Mouse (Mus musculus): ENCODE measurements around the gene Fam57b.

- TF ChIP-seq CTCF (IDR thresholded peaks at IDR 0.05; ENCODE audit: control insufficient read depth, insufficient read depth, low read length) = no peak
- no peak for TF ChIP-seq POLR2A (IDR thresholded peaks at IDR 0.05; ENCODE audit: borderline replicate concordance, control insufficient read depth, low read depth, low read length)
Observed at GRCm38 (mm10) chr7:126748824-126749223, 48.6 kb upstream of the Fam57b start.
